Mouse (Mus musculus): Measurements from ENCODE around the gene Ints3. TPM values are rescaled to one million over a fixed set of nuclear protein-coding genes. Genes with fewer than 3 reads are reported as not detected.
A peak's percentile ranks its signal among the peaks of the same experiment; 100 is the strongest.

Gene Ints3
- polyA plus RNA-seq, 1 experiment from 2014 or later = 9.2 TPM

- TF ChIP-seq CTCF (IDR thresholded peaks at IDR 0.05; ENCODE audit: low read depth) (peak; percentile 43), EP300 (optimal IDR thresholded peaks at IDR 0.05) (no peak)
- 4% methylated on average over 49 of the region's 53 CpGs for WGBS
- ATAC-seq (ENCODE audit: low FRiP score, low TSS enrichment) (peak; percentile 38), DNase-seq (ENCODE audit: low spot score) (no peak)
- Histone ChIP-seq H3K9ac (ENCODE audit: low read length) (peak overlapping the region; percentile 63), H3K4me2 (replicated peaks; ENCODE audit: low read depth) (peak overlapping the region; percentile 98), H3K4me3 (ENCODE audit: low read depth, low read length) (peak overlapping the region; percentile 60), H3K27ac (replicated peaks) (no peak overlapping the region), H3K36me3 (ENCODE audit: control insufficient read depth, insufficient read depth, low read length) (peaks cover 14% of the 10 kb centered on the region), H3K27me3 (ENCODE audit: control insufficient read depth, insufficient read depth, low read length) (no peaks in the 10 kb centered on the region), H3K9me3 (ENCODE audit: control insufficient read depth, low read length) (no peaks in the 10 kb centered on the region), H3K4me1 (replicated peaks; ENCODE audit: control insufficient read depth, insufficient read depth) (no peaks in the 10 kb centered on the region)
Observed at GRCm38 (mm10) chr3:90388726-90389510, 44.5 kb downstream of the Ints3 start.

GRCm38 (mm10) chr3:90388192-90388591 lies 45.2 kb downstream of the Ints3 start:
- H3K27me3 ChIP-seq (ENCODE audit: control insufficient read depth, insufficient read depth, low read length) = no peaks in the 10 kb centered on the region
- no peaks in the 10 kb centered on the region for H3K4me1 ChIP-seq (replicated peaks; ENCODE audit: control insufficient read depth, insufficient read depth)
- no peaks in the 10 kb centered on the region for H3K9me3 ChIP-seq (ENCODE audit: control insufficient read depth, low read length)
- 68% methylated on average over 4 of the region's 4 CpGs for WGBS
- H3K9ac ChIP-seq (ENCODE audit: low read length) = no peak overlapping the region
- ATAC-seq (ENCODE audit: low FRiP score, low TSS enrichment) = no peak
- H3K4me2 ChIP-seq (replicated peaks; ENCODE audit: low read depth) = peak overlapping the region; percentile 98; the same call in 1 of the 2 replicates
- no peak overlapping the region for H3K27ac ChIP-seq (replicated peaks)
- TF ChIP-seq EP300 (optimal IDR thresholded peaks at IDR 0.05) (no peak), CTCF (IDR thresholded peaks at IDR 0.05; ENCODE audit: low read depth) (no peak)
- H3K36me3 ChIP-seq (ENCODE audit: control insufficient read depth, insufficient read depth, low read length) = peaks cover 11% of the 10 kb centered on the region
- H3K4me3 ChIP-seq (ENCODE audit: low read depth, low read length) = no peak overlapping the region
- DNase-seq (ENCODE audit: low spot score) = no peak

- no peak for TF ChIP-seq CTCF (IDR thresholded peaks at IDR 0.05; ENCODE audit: low read depth)
- TF ChIP-seq EP300 (optimal IDR thresholded peaks at IDR 0.05) = no peak
- no peak overlapping the region for H3K4me2 ChIP-seq (replicated peaks; ENCODE audit: low read depth)
- no peak overlapping the region for H3K4me3 ChIP-seq (ENCODE audit: low read depth, low read length)
- H3K9me3 ChIP-seq (ENCODE audit: control insufficient read depth, low read length) = no peaks in the 10 kb centered on the region
- peaks cover 5% of the 10 kb centered on the region; the same call in 1 of the 2 replicates for H3K36me3 ChIP-seq (ENCODE audit: control insufficient read depth, insufficient read depth, low read length)
- H3K27me3 ChIP-seq (ENCODE audit: control insufficient read depth, insufficient read depth, low read length) = no peaks in the 10 kb centered on the region
- DNase-seq (ENCODE audit: low spot score) (no peak), ATAC-seq (ENCODE audit: low FRiP score, low TSS enrichment) (no peak)
- no peak overlapping the region for H3K27ac ChIP-seq (replicated peaks)
- no peak overlapping the region for H3K9ac ChIP-seq (ENCODE audit: low read length)
- 58% methylated on average over 11 of the region's 11 CpGs for WGBS
- no peaks in the 10 kb centered on the region for H3K4me1 ChIP-seq (replicated peaks; ENCODE audit: control insufficient read depth, insufficient read depth)
Observed at GRCm38 (mm10) chr3:90387483-90387882, 45.9 kb downstream of the Ints3 start.

- H3K4me3 ChIP-seq (ENCODE audit: low read depth, low read length) = no peak overlapping the region
- no peak overlapping the region for H3K9ac ChIP-seq (ENCODE audit: low read length)
- H3K27ac ChIP-seq (replicated peaks) = no peak overlapping the region
- no peaks in the 10 kb centered on the region for H3K27me3 ChIP-seq (ENCODE audit: control insufficient read depth, insufficient read depth, low read length)
- TF ChIP-seq CTCF (IDR thresholded peaks at IDR 0.05; ENCODE audit: low read depth) = no peak
- no peak for TF ChIP-seq EP300 (optimal IDR thresholded peaks at IDR 0.05)
- no peaks in the 10 kb centered on the region for H3K9me3 ChIP-seq (ENCODE audit: control insufficient read depth, low read length)
- H3K36me3 ChIP-seq (ENCODE audit: control insufficient read depth, insufficient read depth, low read length) = 0 out of 2 replicates have a peak, but pooled peaks cover 2% of the 10 kb centered on the region
- no peaks in the 10 kb centered on the region for H3K4me1 ChIP-seq (replicated peaks; ENCODE audit: control insufficient read depth, insufficient read depth)
- ATAC-seq (ENCODE audit: low FRiP score, low TSS enrichment) (no peak), DNase-seq (ENCODE audit: low spot score) (no peak)
- no peak overlapping the region for H3K4me2 ChIP-seq (replicated peaks; ENCODE audit: low read depth)
- 89% methylated on average over 10 of the region's 10 CpGs for WGBS
Observed at GRCm38 (mm10) chr3:90386817-90387216, 46.6 kb downstream of the Ints3 start.

DNA sequence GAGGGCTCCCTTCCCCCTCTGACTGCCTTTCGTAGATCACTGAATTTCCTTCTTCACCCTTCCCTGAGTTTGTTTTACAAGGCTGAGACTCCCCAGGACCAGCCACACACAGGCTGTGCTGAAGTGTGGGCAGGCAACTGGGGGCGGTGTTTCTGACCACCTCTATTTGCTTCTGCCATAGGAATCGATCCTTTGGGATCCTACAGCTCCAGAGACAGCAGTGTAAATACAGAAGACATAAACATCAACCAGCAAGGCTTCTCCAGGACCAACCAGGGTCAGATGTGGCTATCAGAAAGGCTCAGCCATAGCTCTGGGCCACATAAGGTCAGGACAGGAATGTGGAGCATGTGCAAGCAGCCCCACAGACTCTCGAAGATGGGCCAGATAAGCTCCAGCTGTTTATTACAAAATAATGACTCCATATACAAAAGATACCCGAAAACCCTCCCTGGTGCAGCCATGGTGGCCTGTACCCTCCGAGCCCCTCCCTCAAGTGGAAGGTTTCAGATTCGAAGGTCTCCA lies 48.5 kb downstream of the Ints3 start:
- Histone ChIP-seq H3K9ac (ENCODE audit: low read length) (no peak overlapping the region; the same call in 1 of the 2 replicates), H3K27me3 (ENCODE audit: control insufficient read depth, insufficient read depth, low read length) (no peaks in the 10 kb centered on the region), H3K36me3 (ENCODE audit: control insufficient read depth, insufficient read depth, low read length) (no peaks in the 10 kb centered on the region), H3K4me2 (replicated peaks; ENCODE audit: low read depth) (no peak overlapping the region), H3K4me3 (ENCODE audit: low read depth, low read length) (no peak overlapping the region), H3K9me3 (ENCODE audit: control insufficient read depth, low read length) (no peaks in the 10 kb centered on the region), H3K27ac (replicated peaks) (no peak overlapping the region), H3K4me1 (replicated peaks; ENCODE audit: control insufficient read depth, insufficient read depth) (no peaks in the 10 kb centered on the region)
- 25% methylated on average over 7 of the region's 7 CpGs for WGBS
- DNase-seq (ENCODE audit: low spot score) = no peak
- TF ChIP-seq CTCF (IDR thresholded peaks at IDR 0.05; ENCODE audit: low read depth) (no peak), EP300 (optimal IDR thresholded peaks at IDR 0.05) (no peak)
- no peak for ATAC-seq (ENCODE audit: low FRiP score, low TSS enrichment)

DNA sequence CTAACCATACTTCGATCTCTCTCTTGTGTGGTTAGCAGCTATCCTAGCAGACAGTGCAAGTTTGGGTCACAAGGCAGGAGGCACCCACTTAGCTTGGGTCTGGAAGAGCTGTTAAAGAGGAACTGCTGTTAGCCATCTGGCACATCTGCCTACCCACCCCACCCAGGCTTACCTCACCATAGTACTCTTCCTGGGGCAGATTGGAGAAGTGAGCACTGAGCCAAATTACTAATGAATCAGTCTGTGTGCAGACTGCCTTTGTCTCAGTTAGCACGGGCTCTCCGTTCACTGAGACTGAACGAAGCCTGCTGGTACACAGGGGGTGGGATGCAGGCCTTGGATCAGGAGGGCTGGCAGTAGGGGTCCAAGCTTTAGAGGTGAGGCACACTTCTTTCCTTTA lies 49.7 kb downstream of the Ints3 start:
- no peak for TF ChIP-seq EP300 (optimal IDR thresholded peaks at IDR 0.05)
- Histone ChIP-seq H3K4me2 (replicated peaks; ENCODE audit: low read depth) (no peak overlapping the region), H3K9me3 (ENCODE audit: control insufficient read depth, low read length) (no peaks in the 10 kb centered on the region), H3K27me3 (ENCODE audit: control insufficient read depth, insufficient read depth, low read length) (no peaks in the 10 kb centered on the region), H3K4me1 (replicated peaks; ENCODE audit: control insufficient read depth, insufficient read depth) (no peaks in the 10 kb centered on the region), H3K36me3 (ENCODE audit: control insufficient read depth, insufficient read depth, low read length) (no peaks in the 10 kb centered on the region), H3K4me3 (ENCODE audit: low read depth, low read length) (no peak overlapping the region), H3K9ac (ENCODE audit: low read length) (no peak overlapping the region), H3K27ac (replicated peaks) (no peak overlapping the region)
- DNase-seq (ENCODE audit: low spot score) (no peak), ATAC-seq (ENCODE audit: low FRiP score, low TSS enrichment) (no peak)
- WGBS = 79% methylated on average over 4 of the region's 4 CpGs

Measured in stomach, postnatal 0 days (tissue).